Mouse (Mus musculus) bone marrow, adult 2 months (tissue): ENCODE data around the gene Ttll3.

Experiments
- CTCF ChIP-seq: fragments of 200-500 bp; IDR thresholded peaks from 2 replicates; pipeline ENCODE4 v1.5.1; 2011; ENCODE audit warnings: low read length, control low read depth; ENCODE audit not compliant: control insufficient read depth, insufficient read depth
- POLR2A ChIP-seq: fragments of 200-500 bp; IDR thresholded peaks from 2 replicates; pipeline ENCODE4 v1.6.1; 2011; ENCODE audit warnings: low read depth, mild to moderate bottlenecking, control low read depth, low read length, borderline replicate concordance; ENCODE audit not compliant: control insufficient read depth

DNA sequence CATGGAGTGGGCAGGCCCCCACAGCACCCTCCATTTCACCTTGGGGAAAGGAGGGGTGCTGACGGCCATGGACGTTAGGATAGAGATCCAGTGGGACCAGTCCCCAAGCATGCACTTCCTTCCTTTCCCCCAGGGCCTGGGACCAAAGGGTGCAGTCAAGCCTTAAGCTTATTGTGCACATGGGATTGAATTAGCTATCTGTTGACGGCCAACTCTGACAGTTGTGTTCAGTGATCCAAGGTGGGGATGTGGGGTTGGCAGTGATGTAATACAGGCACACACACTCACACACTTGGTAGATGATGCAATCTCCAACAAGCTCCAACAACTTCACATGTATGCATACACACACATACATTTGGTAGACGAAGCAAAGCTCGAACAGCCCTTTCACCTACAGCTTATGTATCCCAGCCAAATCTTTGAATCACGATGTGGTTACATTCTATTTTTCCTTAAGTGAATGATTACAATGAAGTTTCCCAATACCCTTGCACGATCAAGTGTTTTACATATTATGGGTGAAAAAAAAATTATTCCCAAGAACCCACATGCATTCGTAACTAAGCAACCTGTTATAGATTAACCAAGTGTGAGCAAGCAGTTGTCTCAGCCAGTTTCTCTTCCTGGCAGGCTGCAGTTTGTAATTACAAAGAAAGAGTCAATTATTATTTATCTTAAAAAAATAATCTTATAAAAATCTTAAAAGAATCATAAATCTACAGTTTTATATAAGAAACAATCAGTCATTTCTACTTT lies 55.3 kb downstream of the Ttll3 start:
- TF ChIP-seq CTCF, result no peak
- no peak for TF ChIP-seq POLR2A
